Mouse (Mus musculus): ENCODE results near the gene Stt3b. TPM values are rescaled to one million over a fixed set of nuclear protein-coding genes. Genes with fewer than 3 reads are reported as not detected.
"Not testable (repeated sequence)": the region's sequence is repeated elsewhere in the genome, so short reads cannot be mapped to it uniquely, and the experiment has no call there.

Gene Stt3b
- polyA plus RNA-seq, 1 experiment, result 50.0 TPM

DNA sequence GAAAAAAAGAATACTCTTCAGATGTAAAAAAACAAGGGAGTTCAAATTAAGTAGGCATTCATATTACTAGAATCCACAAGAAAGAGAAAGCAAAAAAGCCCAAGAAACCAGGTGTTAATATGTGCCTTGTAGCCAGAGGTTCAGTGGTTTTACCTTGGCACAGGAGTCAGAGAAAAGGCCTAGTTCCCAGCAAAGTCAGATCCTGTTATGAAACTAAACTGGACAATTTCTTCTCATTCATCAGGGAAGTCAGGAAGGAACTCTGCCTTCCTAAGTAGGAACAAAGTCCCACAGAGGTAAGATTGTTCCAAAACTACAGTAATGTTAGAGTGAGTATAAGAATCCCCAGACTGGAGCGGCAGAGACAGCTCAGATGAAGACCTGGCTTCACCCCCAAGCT lies 31.6 kb downstream of the Stt3b start:
- WGBS, result 100% methylated on average over 1 of the region's 1 CpGs
- H3K27me3 ChIP-seq (ENCODE audit: control insufficient read depth, insufficient read depth, low read length), result no peaks in the 10 kb centered on the region
- DNase-seq, result no peak
- H3K27ac ChIP-seq (ENCODE audit: control insufficient read depth, insufficient read depth, low read length), result no peak overlapping the region
- H3K4me3 ChIP-seq (ENCODE audit: control insufficient read depth, insufficient read depth, low read length), result no peak overlapping the region
- H3K36me3 ChIP-seq (ENCODE audit: control insufficient read depth, insufficient read depth, low read length), result peaks cover 32% of the 10 kb centered on the region
- TF ChIP-seq CTCF (IDR thresholded peaks at IDR 0.05; ENCODE audit: borderline replicate concordance, control insufficient read depth, extremely low read depth, insufficient read depth, low read length, poor library complexity) (no peak), POLR2A (IDR thresholded peaks at IDR 0.05; ENCODE audit: control insufficient read depth, extremely low read depth, insufficient read depth, low read length, poor library complexity) (no peak)
- peaks cover 4% of the 10 kb centered on the region for H3K4me1 ChIP-seq (replicated peaks; ENCODE audit: control insufficient read depth, insufficient read depth, low read length)

DNA sequence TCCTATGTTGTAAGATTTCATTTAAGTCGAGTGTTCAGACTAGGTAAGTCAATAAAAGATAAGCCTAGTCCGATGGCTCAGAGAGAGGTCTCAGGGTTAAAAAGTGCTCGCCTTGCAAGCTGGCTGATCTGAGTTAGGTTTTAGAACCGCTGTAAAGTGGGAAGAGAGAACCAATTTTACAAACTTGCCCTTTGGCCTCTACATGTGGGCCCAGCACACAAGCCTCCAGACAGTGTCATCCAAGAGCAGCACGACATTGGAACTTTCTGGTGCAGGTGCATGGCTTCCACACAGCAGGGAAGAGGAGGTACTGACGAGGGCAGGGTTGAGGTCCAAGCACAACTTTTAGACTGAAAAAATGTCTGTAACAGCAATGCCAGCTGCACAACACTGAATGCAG lies 35.4 kb downstream of the Stt3b start:
- Histone ChIP-seq H3K4me1 (replicated peaks; ENCODE audit: control insufficient read depth, insufficient read depth, low read length) (no peaks in the 10 kb centered on the region), H3K27ac (ENCODE audit: control insufficient read depth, insufficient read depth, low read length) (no peak overlapping the region), H3K27me3 (ENCODE audit: control insufficient read depth, insufficient read depth, low read length) (no peaks in the 10 kb centered on the region), H3K4me3 (ENCODE audit: control insufficient read depth, insufficient read depth, low read length) (no peak overlapping the region), H3K36me3 (ENCODE audit: control insufficient read depth, insufficient read depth, low read length) (peaks cover 27% of the 10 kb centered on the region)
- WGBS, result 96% methylated on average over 6 of the region's 6 CpGs
- no peak for DNase-seq
- no peak for TF ChIP-seq POLR2A (IDR thresholded peaks at IDR 0.05; ENCODE audit: control insufficient read depth, extremely low read depth, insufficient read depth, low read length, poor library complexity)
- no peak for TF ChIP-seq CTCF (IDR thresholded peaks at IDR 0.05; ENCODE audit: borderline replicate concordance, control insufficient read depth, extremely low read depth, insufficient read depth, low read length, poor library complexity)

DNA sequence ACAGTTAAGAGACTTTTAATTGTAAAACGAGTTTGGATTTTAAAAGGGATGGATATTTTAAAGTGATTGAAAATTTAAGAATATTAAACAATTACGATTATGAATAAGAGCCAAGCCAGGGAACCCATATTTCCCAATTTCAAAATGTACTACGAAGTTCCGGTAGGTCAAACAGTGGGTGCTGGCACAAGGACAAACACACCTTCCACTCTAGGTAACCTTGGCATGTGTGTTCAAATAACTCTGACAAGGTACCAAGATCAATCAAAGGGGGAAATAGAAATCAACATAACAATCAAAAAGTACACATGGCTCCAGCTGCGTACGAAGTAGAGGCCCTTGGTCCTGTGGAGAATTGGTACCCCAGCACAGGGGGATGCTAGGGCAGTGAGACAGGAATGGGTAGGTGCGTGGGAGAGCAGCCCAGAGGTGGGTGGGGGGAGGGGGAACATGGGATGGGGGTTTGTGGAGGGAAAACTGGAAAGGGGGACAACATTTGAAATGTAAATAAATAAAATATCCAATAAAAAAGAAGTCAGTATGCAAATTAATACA lies 37.0 kb downstream of the Stt3b start:
- Histone ChIP-seq H3K4me1 (replicated peaks; ENCODE audit: control insufficient read depth, insufficient read depth, low read length) (no peaks in the 10 kb centered on the region), H3K27me3 (ENCODE audit: control insufficient read depth, insufficient read depth, low read length) (no peaks in the 10 kb centered on the region), H3K27ac (ENCODE audit: control insufficient read depth, insufficient read depth, low read length) (no peak overlapping the region), H3K4me3 (ENCODE audit: control insufficient read depth, insufficient read depth, low read length) (no peak overlapping the region), H3K36me3 (ENCODE audit: control insufficient read depth, insufficient read depth, low read length) (peaks cover 23% of the 10 kb centered on the region)
- 97% methylated on average over 7 of the region's 7 CpGs for WGBS
- TF ChIP-seq CTCF (IDR thresholded peaks at IDR 0.05; ENCODE audit: borderline replicate concordance, control insufficient read depth, extremely low read depth, insufficient read depth, low read length, poor library complexity), result no peak
- no peak for DNase-seq

DNA sequence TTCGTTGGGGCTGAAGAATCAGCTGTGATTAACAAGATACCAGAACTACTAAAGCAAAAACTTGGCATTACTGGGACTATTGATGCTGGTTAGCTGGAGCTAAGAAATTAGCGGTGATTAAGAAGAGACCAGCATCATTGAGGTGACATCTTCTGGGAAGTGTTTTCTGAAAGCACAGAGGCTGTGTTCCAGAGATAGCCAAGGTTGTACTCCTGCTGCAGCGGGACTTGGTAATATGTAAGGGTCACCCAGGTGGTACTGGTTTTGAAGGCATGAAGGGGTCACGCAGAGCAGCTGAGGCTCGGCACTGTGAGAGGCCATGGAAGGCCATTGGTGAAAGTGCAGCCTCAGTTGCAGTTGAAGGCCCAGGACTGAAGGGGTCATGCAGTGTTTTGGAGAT lies 37.8 kb downstream of the Stt3b start:
- peaks cover 23% of the 10 kb centered on the region for H3K36me3 ChIP-seq (ENCODE audit: control insufficient read depth, insufficient read depth, low read length)
- H3K27me3 ChIP-seq (ENCODE audit: control insufficient read depth, insufficient read depth, low read length); DNase-seq; H3K4me3 ChIP-seq (ENCODE audit: control insufficient read depth, insufficient read depth, low read length); H3K4me1 ChIP-seq (replicated peaks; ENCODE audit: control insufficient read depth, insufficient read depth, low read length); H3K27ac ChIP-seq (ENCODE audit: control insufficient read depth, insufficient read depth, low read length): not testable (repeated sequence)
- 92% methylated on average over 5 of the region's 5 CpGs for WGBS

DNA sequence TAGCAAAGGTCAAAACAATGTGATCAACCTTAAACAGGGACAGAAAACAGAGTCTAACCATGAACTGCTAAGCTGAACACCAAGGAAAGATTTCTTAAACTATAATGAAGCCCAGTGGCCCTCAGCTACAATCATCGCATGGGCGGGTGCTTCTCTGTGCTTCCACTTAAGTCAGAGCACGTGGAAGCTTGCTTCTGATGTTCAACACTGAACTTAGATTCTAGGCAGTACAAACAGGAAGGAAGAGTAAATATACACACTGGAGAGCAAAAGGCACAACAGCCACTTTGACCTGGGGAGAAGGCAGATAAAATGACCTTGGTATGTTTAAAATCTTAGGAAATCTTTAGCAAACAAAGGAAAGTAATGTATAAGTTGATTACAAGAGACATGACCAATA lies 38.7 kb downstream of the Stt3b start:
- Histone ChIP-seq H3K27ac (ENCODE audit: control insufficient read depth, insufficient read depth, low read length) (no peak overlapping the region), H3K4me3 (ENCODE audit: control insufficient read depth, insufficient read depth, low read length) (no peak overlapping the region), H3K4me1 (replicated peaks; ENCODE audit: control insufficient read depth, insufficient read depth, low read length) (no peaks in the 10 kb centered on the region), H3K36me3 (ENCODE audit: control insufficient read depth, insufficient read depth, low read length) (peaks cover 19% of the 10 kb centered on the region), H3K27me3 (ENCODE audit: control insufficient read depth, insufficient read depth, low read length) (no peaks in the 10 kb centered on the region)
- no peak for DNase-seq
- 93% methylated on average over 3 of the region's 3 CpGs for WGBS
- TF ChIP-seq POLR2A (IDR thresholded peaks at IDR 0.05; ENCODE audit: control insufficient read depth, extremely low read depth, insufficient read depth, low read length, poor library complexity) (no peak), CTCF (IDR thresholded peaks at IDR 0.05; ENCODE audit: borderline replicate concordance, control insufficient read depth, extremely low read depth, insufficient read depth, low read length, poor library complexity) (no peak)

DNA sequence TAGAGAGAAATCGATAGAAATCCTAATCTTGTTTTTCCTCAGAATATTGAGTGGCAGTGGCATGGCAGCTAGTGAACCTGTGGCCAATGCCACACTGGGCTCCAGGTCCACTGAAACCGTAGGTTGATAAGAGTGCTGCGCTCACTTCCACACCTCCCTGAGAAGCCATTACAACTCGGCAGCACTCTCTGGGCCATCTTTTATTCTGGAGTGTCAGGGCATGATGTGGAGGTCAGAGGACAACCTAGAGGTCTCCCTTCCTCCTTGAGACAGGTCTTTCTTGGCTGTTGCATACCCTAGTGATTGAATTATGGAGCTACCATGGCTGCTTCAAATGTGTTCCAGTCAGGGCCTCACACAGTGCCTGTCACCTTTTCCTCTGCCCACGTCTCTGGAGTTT lies 48.3 kb downstream of the Stt3b start:
- TF ChIP-seq POLR2A (IDR thresholded peaks at IDR 0.05; ENCODE audit: control insufficient read depth, extremely low read depth, insufficient read depth, low read length, poor library complexity) (no peak), CTCF (IDR thresholded peaks at IDR 0.05; ENCODE audit: borderline replicate concordance, control insufficient read depth, extremely low read depth, insufficient read depth, low read length, poor library complexity) (no peak)
- peaks cover 14% of the 10 kb centered on the region for H3K36me3 ChIP-seq (ENCODE audit: control insufficient read depth, insufficient read depth, low read length)
- no peaks in the 10 kb centered on the region for H3K27me3 ChIP-seq (ENCODE audit: control insufficient read depth, insufficient read depth, low read length)
- no peak overlapping the region for H3K4me3 ChIP-seq (ENCODE audit: control insufficient read depth, insufficient read depth, low read length)
- WGBS, result 88% methylated on average over 5 of the region's 5 CpGs
- no peak for DNase-seq
- no peak overlapping the region for H3K27ac ChIP-seq (ENCODE audit: control insufficient read depth, insufficient read depth, low read length)
- H3K4me1 ChIP-seq (replicated peaks; ENCODE audit: control insufficient read depth, insufficient read depth, low read length), result no peaks in the 10 kb centered on the region

DNA sequence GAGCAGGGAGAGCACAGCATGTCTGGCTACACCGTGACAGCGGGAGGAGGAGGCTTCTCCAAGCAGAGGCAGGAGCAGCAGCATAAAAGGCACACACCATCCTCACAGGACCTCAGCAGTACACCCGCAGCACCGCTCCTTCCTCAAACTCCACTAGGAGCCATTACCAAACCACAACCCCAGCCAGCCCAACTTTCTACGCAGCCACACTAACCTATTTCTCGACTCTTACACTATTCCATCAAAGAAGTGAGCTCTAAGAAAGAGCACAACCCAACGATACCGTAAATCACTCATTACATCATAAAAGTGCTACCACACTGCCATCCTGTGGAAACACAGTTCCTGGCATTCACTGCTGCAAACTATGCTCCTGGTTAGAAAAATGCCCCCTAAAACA lies 48.8 kb downstream of the Stt3b start:
- H3K36me3 ChIP-seq (ENCODE audit: control insufficient read depth, insufficient read depth, low read length), result peaks cover 18% of the 10 kb centered on the region
- DNase-seq, result peak; percentile 8
- WGBS, result 54% methylated on average over 8 of the region's 8 CpGs

More for the DNA sequence above, 48.8 kb downstream of the Stt3b start:
- Histone ChIP-seq H3K4me3 (ENCODE audit: control insufficient read depth, insufficient read depth, low read length) (no peak overlapping the region), H3K27ac (ENCODE audit: control insufficient read depth, insufficient read depth, low read length) (no peak overlapping the region), H3K27me3 (ENCODE audit: control insufficient read depth, insufficient read depth, low read length) (no peaks in the 10 kb centered on the region), H3K4me1 (replicated peaks; ENCODE audit: control insufficient read depth, insufficient read depth, low read length) (no peaks in the 10 kb centered on the region)
- TF ChIP-seq CTCF (IDR thresholded peaks at IDR 0.05; ENCODE audit: borderline replicate concordance, control insufficient read depth, extremely low read depth, insufficient read depth, low read length, poor library complexity) (no peak), POLR2A (IDR thresholded peaks at IDR 0.05; ENCODE audit: control insufficient read depth, extremely low read depth, insufficient read depth, low read length, poor library complexity) (no peak)

All from thymus, adult 2 months (tissue).